In the genomic region with DNA sequence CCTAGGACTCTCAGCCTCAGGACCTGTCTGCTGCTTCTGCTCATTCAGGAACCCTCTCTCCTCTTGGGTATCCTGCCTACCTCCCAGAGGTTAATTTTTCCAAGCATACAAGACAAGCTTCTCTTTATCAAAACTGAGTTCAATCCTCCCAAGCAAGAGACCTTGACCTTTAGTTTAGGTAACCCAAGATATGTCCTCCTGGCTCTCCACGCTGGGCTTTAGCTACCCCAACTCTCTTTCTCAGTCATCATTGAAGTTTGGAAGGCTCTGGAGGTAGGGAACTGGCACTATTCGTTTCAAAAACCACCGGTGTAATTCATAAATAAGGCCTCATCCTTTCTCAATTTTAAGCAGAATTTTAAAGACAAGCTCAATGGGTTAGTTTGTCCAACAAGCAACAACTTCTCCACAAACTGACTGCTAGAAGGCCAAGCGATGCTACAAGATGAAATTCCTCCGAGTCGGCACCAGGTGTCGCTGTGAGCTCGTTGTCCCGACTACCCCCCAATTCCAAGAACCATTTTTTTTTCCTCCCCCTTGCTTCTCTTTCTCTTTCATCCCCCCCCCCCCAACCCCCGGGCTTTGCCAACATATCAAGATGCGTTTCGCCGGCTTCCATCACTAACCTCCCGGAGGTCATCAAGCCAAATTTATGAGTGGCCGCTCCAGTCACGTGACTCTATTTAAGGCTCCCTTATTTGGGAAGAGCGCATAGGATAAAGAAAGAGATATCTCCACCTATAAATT, we compare ENCODE assay signal across 9 mouse cellular contexts. TPM values are rescaled to one million over a fixed set of nuclear protein-coding genes. Genes with fewer than 3 reads are reported as not detected.
DNase-seq lines count a peak whose midpoint lies in the region; ATAC-seq and TF ChIP-seq lines count a peak whose summit lies in the region.
"Had no signal": no experiment of that assay in that cellular context is flagged by ENCODE, and none has a peak within 500 bp of the region (broad histone marks: within the 10 kb centered on the region; RNA-seq: fewer than 3 reads in every experiment).

No protein-coding gene starts in this region.

- H3K27ac ChIP-seq in left cerebral cortex, adult 2 months: no peak overlapping the region
- no peak overlapping the region for H3K27ac ChIP-seq in embryonic facial prominence, embryonic 15.5 days (replicated peaks)
- H3K27ac ChIP-seq in intestine, embryonic 15.5 days: peak overlapping the region; percentile 95; the same call in 1 of the 2 replicates
- no peak overlapping the region for H3K27ac ChIP-seq in lung, embryonic 14.5 days (ENCODE audit: low read depth)

- no peak overlapping the region for H3K9ac ChIP-seq in embryonic facial prominence, embryonic 15.5 days
- 0 out of 2 replicates have a peak overlapping the region, but pooled peaks have one; percentile 56 for H3K9ac ChIP-seq in intestine, embryonic 15.5 days
- no peak overlapping the region for H3K9ac ChIP-seq in lung, embryonic 14.5 days

- H3K4me1 ChIP-seq in embryonic facial prominence, embryonic 15.5 days: peaks cover 17% of the 10 kb centered on the region
- H3K4me1 ChIP-seq in intestine, embryonic 15.5 days (replicated peaks): peaks cover 26% of the 10 kb centered on the region
- H3K4me1 ChIP-seq in lung, embryonic 14.5 days (ENCODE audit: insufficient read depth): no peaks in the 10 kb centered on the region

- H3K4me3 ChIP-seq in left cerebral cortex, adult 2 months: no peak overlapping the region
- H3K4me3 ChIP-seq in embryonic facial prominence, embryonic 15.5 days (replicated peaks): peak overlapping the region; percentile 30
- H3K4me3 ChIP-seq in intestine, embryonic 15.5 days (replicated peaks): peak overlapping the region; percentile 32
- H3K4me3 ChIP-seq in lung, embryonic 14.5 days (ENCODE audit: low read depth, low read length): peak overlapping the region; percentile 32

- H3K27me3 ChIP-seq in embryonic facial prominence, embryonic 15.5 days: peaks cover 98% of the 10 kb centered on the region
- H3K27me3 ChIP-seq in intestine, embryonic 15.5 days (replicated peaks): peaks cover 88% of the 10 kb centered on the region
- H3K27me3 ChIP-seq in lung, embryonic 14.5 days (ENCODE audit: insufficient read depth, low read length): peaks cover 97% of the 10 kb centered on the region

- peak overlapping the region; percentile 42 for H3K4me2 ChIP-seq in embryonic facial prominence, embryonic 15.5 days (replicated peaks)
- peak overlapping the region; percentile 72 for H3K4me2 ChIP-seq in intestine, embryonic 15.5 days (replicated peaks)
- peak overlapping the region; percentile 62 for H3K4me2 ChIP-seq in lung, embryonic 14.5 days

- intact Hi-C loops in left cerebral cortex, adult 2 months (cut with DNase I): loop anchor here (1.0 to 10.0 kb wide), 3 partner anchors 109 to 301 kb away; a partner anchor contains a TSS
- intact Hi-C loops in left cerebral cortex, postnatal 36 days (cut with DNase I): loop anchor here (1.0 to 2.0 kb wide), 2 partner anchors 107 to 152 kb away; no protein-coding TSS in a partner anchor

- 5% methylated on average over 17 of the region's 17 CpGs for WGBS in embryonic facial prominence, embryonic 15.5 days
- WGBS in intestine, embryonic 15.5 days: 7% methylated on average over 17 of the region's 17 CpGs
- 5% methylated on average over 17 of the region's 17 CpGs for WGBS in lung, embryonic 14.5 days

- no peaks in the 10 kb centered on the region for H3K9me3 ChIP-seq in embryonic facial prominence, embryonic 15.5 days (replicated peaks)
- no peaks in the 10 kb centered on the region for H3K9me3 ChIP-seq in intestine, embryonic 15.5 days
- no peaks in the 10 kb centered on the region for H3K9me3 ChIP-seq in lung, embryonic 14.5 days (ENCODE audit: low read depth, low read length)

- ATAC-seq in embryonic facial prominence, embryonic 15.5 days (ENCODE audit: insufficient number of reproducible peaks, low FRiP score, low TSS enrichment, low read depth): no peak
- peak; percentile 42 for ATAC-seq in intestine, embryonic 15.5 days
- ATAC-seq in lung, embryonic 14.5 days (ENCODE audit: insufficient read depth): no peak; the same call in 1 of the 2 replicates

- H3K36me3 ChIP-seq in embryonic facial prominence, embryonic 15.5 days: no peaks in the 10 kb centered on the region
- no peaks in the 10 kb centered on the region for H3K36me3 ChIP-seq in intestine, embryonic 15.5 days
- no peaks in the 10 kb centered on the region for H3K36me3 ChIP-seq in lung, embryonic 14.5 days (ENCODE audit: insufficient read depth)

- DNase-seq in left cerebral cortex, adult 2 months (ENCODE audit: extremely low spot score in 1 of 2, low spot score in 2 of 2): peak; percentile 33 to 49
- DNase-seq in left cerebral cortex, postnatal 36 days (ENCODE audit: low spot score in 2 of 2): no peak
- DNase-seq in adipocyte (ENCODE audit: low spot score): peak; percentile 44
- DNase-seq in lung, embryonic 14.5 days: peak; percentile 76
- DNase-seq in retina, postnatal 1 day: peak; percentile 56
- DNase-seq in spleen, postnatal 4 days (ENCODE audit: low spot score in 2 of 2): no peak

- peak; percentile 77 for TF ChIP-seq CTCF in left cerebral cortex, adult 2 months (IDR thresholded peaks at IDR 0.05)
- peak; percentile 80 for TF ChIP-seq CTCF in lung, embryonic 14.5 days (IDR thresholded peaks at IDR 0.05; ENCODE audit: low read depth)

RNA-seq across cellular contexts. Expression of a gene that starts 5.3 kb away (rescaled TPM):
- total RNA-seq in left cerebral cortex, adult 2 months (2021): not detected
- total RNA-seq in left cerebral cortex, postnatal 36 days (2021): not detected
- polyA plus RNA-seq in embryonic facial prominence, embryonic 15.5 days (2015; fragmentation: Nextera tagmentation; extraction: Ambion mirVana): 1.1 TPM in 2 replicates
- 9.5 and 10.6 TPM in 2 replicates for polyA plus RNA-seq in intestine, embryonic 15.5 days (2015; fragmentation: Nextera tagmentation; extraction: Ambion mirVana)
- polyA plus RNA-seq in lung, embryonic 14.5 days (2014; fragmentation: Nextera tagmentation; extraction: Ambion mirVana): 1.5 and 2.1 TPM in 2 replicates

RNA-seq across cellular contexts. Expression of a gene that starts 15.4 kb away (rescaled TPM):
- total RNA-seq in left cerebral cortex, adult 2 months (2021): not detected
- not detected for total RNA-seq in left cerebral cortex, postnatal 36 days (2021)
- polyA plus RNA-seq in embryonic facial prominence, embryonic 15.5 days (2015; fragmentation: Nextera tagmentation; extraction: Ambion mirVana): 0.11 and 0.35 TPM in 2 replicates
- polyA plus RNA-seq in intestine, embryonic 15.5 days (2015; fragmentation: Nextera tagmentation; extraction: Ambion mirVana): 5.7 and 6.1 TPM in 2 replicates
- polyA plus RNA-seq in lung, embryonic 14.5 days (2014; fragmentation: Nextera tagmentation; extraction: Ambion mirVana): not detected in 2 replicates

RNA-seq across cellular contexts. Expression of a gene that starts 23.0 kb away (rescaled TPM):
- total RNA-seq in left cerebral cortex, adult 2 months (2021): not detected
- total RNA-seq in left cerebral cortex, postnatal 36 days (2021): not detected
- polyA plus RNA-seq in embryonic facial prominence, embryonic 15.5 days (2015; fragmentation: Nextera tagmentation; extraction: Ambion mirVana): not detected in 2 replicates
- 6.2 and 7.0 TPM in 2 replicates for polyA plus RNA-seq in intestine, embryonic 15.5 days (2015; fragmentation: Nextera tagmentation; extraction: Ambion mirVana)
- not detected in 2 replicates for polyA plus RNA-seq in lung, embryonic 14.5 days (2014; fragmentation: Nextera tagmentation; extraction: Ambion mirVana)
- polyA plus RNA-seq: heart, embryonic 14.5 days had no signal

RNA-seq across cellular contexts. Expression of a gene that starts 37.2 kb away (rescaled TPM):
- not detected for total RNA-seq in left cerebral cortex, adult 2 months (2021)
- total RNA-seq in left cerebral cortex, postnatal 36 days (2021): not detected
- polyA plus RNA-seq in embryonic facial prominence, embryonic 15.5 days (2015; fragmentation: Nextera tagmentation; extraction: Ambion mirVana): not detected in 2 replicates
- polyA plus RNA-seq in intestine, embryonic 15.5 days (2015; fragmentation: Nextera tagmentation; extraction: Ambion mirVana): 1.3 and 1.4 TPM in 2 replicates
- not detected in 2 replicates for polyA plus RNA-seq in lung, embryonic 14.5 days (2014; fragmentation: Nextera tagmentation; extraction: Ambion mirVana)
- polyA plus RNA-seq: heart, embryonic 14.5 days had no signal

RNA-seq across cellular contexts. Expression of a gene that starts 46.2 kb away (rescaled TPM):
- not detected for total RNA-seq in left cerebral cortex, adult 2 months (2021)
- not detected for total RNA-seq in left cerebral cortex, postnatal 36 days (2021)
- 2.0 and 2.1 TPM in 2 replicates for polyA plus RNA-seq in embryonic facial prominence, embryonic 15.5 days (2015; fragmentation: Nextera tagmentation; extraction: Ambion mirVana)
- 7.7 and 10.1 TPM in 2 replicates for polyA plus RNA-seq in intestine, embryonic 15.5 days (2015; fragmentation: Nextera tagmentation; extraction: Ambion mirVana)
- polyA plus RNA-seq in lung, embryonic 14.5 days (2014; fragmentation: Nextera tagmentation; extraction: Ambion mirVana): 0.62 and 0.74 TPM in 2 replicates

Comparison
In these comparisons a context has a peak if more than half of its experiments do, and no peak if none do; other contexts are left out.
1. DNase-seq: peak in left cerebral cortex, adult 2 months (2 of 2), adipocyte (single experiment), lung, embryonic 14.5 days (single experiment) and retina, postnatal 1 day (single experiment); none in left cerebral cortex, postnatal 36 days (0 of 2) and spleen, postnatal 4 days (0 of 2).
2. Peak in every context shown above with its lines, with median percentiles within 50 percentile points of each other: H3K4me2 ChIP-seq.